Mouse (Mus musculus) megakaryocyte, embryonic 14.5 days (primary cell): ENCODE data around the gene 6430571L13Rik.

ENCODE experiments used
- FLI1 ChIP-seq: IDR thresholded peaks from 2 replicates; pipeline ENCODE4 v1.6.1; 2012; ENCODE audit warnings: low read length, inconsistent platforms, mixed read lengths
- GATA1 ChIP-seq: IDR thresholded peaks from 3 replicates; pipeline ENCODE4 v1.6.1; 2012; ENCODE audit warnings: mixed read lengths, low read length, inconsistent platforms, borderline replicate concordance

DNA sequence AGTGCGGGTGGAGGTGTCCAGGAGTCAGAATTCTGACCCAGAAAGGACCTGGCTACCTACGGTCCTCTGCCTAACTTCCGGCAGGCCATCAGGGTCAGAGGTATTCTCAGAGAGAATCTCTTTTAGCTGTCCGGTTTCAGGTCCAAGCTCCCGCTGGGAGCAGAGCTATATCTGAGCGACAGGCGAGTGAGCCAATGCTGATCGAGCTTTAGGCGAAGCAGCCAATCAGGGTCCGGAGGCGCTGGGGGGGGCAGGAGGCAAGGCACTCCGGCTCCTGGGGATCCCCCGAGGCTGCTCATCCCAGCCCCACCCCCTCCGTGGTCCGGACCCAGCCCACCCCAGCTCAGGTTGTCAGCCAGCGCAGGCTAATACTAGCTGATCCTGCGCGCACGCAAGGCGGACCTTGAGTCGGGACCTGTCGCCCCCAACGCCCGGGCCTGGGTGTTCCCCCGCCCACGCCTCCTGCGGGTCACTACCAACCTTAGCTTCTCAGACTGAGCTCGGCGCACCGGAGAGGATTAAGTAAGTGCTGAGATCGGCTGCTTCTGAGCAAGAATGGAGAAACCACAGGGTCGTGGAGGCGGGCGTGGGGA is at the start of gene 6430571L13Rik:
- TF ChIP-seq GATA1 (no peak), FLI1 (no peak)
